ENCODE assay signal across 8 mouse cellular contexts in genomic region chr2:82053185-82053891, GRCm38 (mm10). TPM values are rescaled to one million over a fixed set of nuclear protein-coding genes. Genes with fewer than 3 reads are reported as not detected.
DNase-seq lines count a peak whose midpoint lies in the region; ATAC-seq and TF ChIP-seq lines count a peak whose summit lies in the region.

Gene Zfp804a (plus strand): TSS chr2:82053222.

- no peak for TF ChIP-seq CTCF in lung, adult 2 months (IDR thresholded peaks at IDR 0.05; ENCODE audit: insufficient read depth, low read length)

- H3K4me3 ChIP-seq in lung, adult 2 months (replicated peaks; ENCODE audit: extremely low read depth, low read depth, low read length), result no peak within 1 kb of the TSS
- H3K4me3 ChIP-seq in embryonic facial prominence, embryonic 10.5 days, result peak within 1 kb of the TSS; percentile 79
- peak within 1 kb of the TSS; percentile 89 for H3K4me3 ChIP-seq in midbrain, embryonic 16.5 days (ENCODE audit: low read depth, low read length)

- peak within 1 kb of the TSS; percentile 57; the same call in 1 of the 2 replicates for H3K27ac ChIP-seq in embryonic facial prominence, embryonic 10.5 days (replicated peaks)
- H3K27ac ChIP-seq in midbrain, embryonic 16.5 days (ENCODE audit: low read length), result peak within 1 kb of the TSS; percentile 97

- peak; percentile 6 for DNase-seq in lung, postnatal 10 days
- no peak for DNase-seq in lung, adult 2 months
- peak; percentile 67 for DNase-seq in embryonic facial prominence, embryonic 10.5 days (ENCODE audit: low spot score)
- DNase-seq in heart, postnatal 4 days, result peak; percentile 33
- peak; percentile 49 to 68 for DNase-seq in left cerebral cortex, postnatal 10 days (ENCODE audit: extremely low spot score in 1 of 2, low spot score in 2 of 2)
- no peak for DNase-seq in c-Kit-positive CD71-positive TER-119-positive erythroid progenitor cells, embryonic 14.5 days (ENCODE audit: low spot score)

- WGBS in lung, adult 2 months, result under 1% methylated on average over 82 of the region's 82 CpGs
- under 1% methylated on average over 82 of the region's 82 CpGs for whole genome bisulfite sequencing in embryonic facial prominence, embryonic 10.5 days
- 1% methylated on average over 64 of the region's 82 CpGs for WGBS in midbrain, embryonic 16.5 days

- H3K9me3 ChIP-seq in embryonic facial prominence, embryonic 10.5 days, result no peaks in the 10 kb centered on the region
- H3K9me3 ChIP-seq in midbrain, embryonic 16.5 days (replicated peaks; ENCODE audit: control insufficient read depth, low read length, poor library complexity, severe bottlenecking), result no peaks in the 10 kb centered on the region

- peak; percentile 96 for ATAC-seq in midbrain, embryonic 16.5 days
- ATAC-seq in erythroblast, adult 5-6 weeks (replicated peaks; ENCODE audit: low FRiP score, poor library complexity, severe bottlenecking), result no peak

- H3K4me1 ChIP-seq in lung, adult 2 months (ENCODE audit: control insufficient read depth, insufficient read depth, low read length), result no peaks in the 10 kb centered on the region
- peaks cover 15% of the 10 kb centered on the region for H3K4me1 ChIP-seq in embryonic facial prominence, embryonic 10.5 days
- peaks cover 13% of the 10 kb centered on the region for H3K4me1 ChIP-seq in midbrain, embryonic 16.5 days (ENCODE audit: control insufficient read depth, insufficient read depth, low read length)

- H3K27me3 ChIP-seq in embryonic facial prominence, embryonic 10.5 days (replicated peaks; ENCODE audit: low read depth, poor library complexity, severe bottlenecking), result peaks cover 52% of the 10 kb centered on the region
- H3K27me3 ChIP-seq in midbrain, embryonic 16.5 days (ENCODE audit: control insufficient read depth, insufficient read depth, low read depth, low read length), result no peaks in the 10 kb centered on the region

- intact Hi-C loops in left cerebral cortex, postnatal 10 days (cut with DNase I), result loop anchor here (5.0 to 10.0 kb wide), 2 partner anchors 1281 to 1291 kb away; no protein-coding TSS in a partner anchor

- TF ChIP-seq POLR2A in lung, adult 2 months (IDR thresholded peaks at IDR 0.05; ENCODE audit: borderline replicate concordance, extremely low read depth, low read depth, low read length), result no peak

- peak within 1 kb of the TSS; percentile 93 for H3K9ac ChIP-seq in midbrain, embryonic 16.5 days (ENCODE audit: low read depth, low read length)

- H3K36me3 ChIP-seq in embryonic facial prominence, embryonic 10.5 days (replicated peaks), result no peaks in the 10 kb centered on the region
- H3K36me3 ChIP-seq in midbrain, embryonic 16.5 days (ENCODE audit: control insufficient read depth, insufficient read depth, low read length), result no peaks in the 10 kb centered on the region

- peak within 1 kb of the TSS; percentile 83 for H3K4me2 ChIP-seq in midbrain, embryonic 16.5 days (ENCODE audit: low read length)

RNA-seq across cellular contexts. Expression of gene Zfp804a, which starts in this region (rescaled TPM):
- not detected in 2 replicates for polyA plus RNA-seq in lung, adult 2 months (2012; rRNA removed)
- 0.16 and 0.18 TPM in 2 replicates for polyA plus RNA-seq in embryonic facial prominence, embryonic 10.5 days (2016; fragmentation: Nextera tagmentation; extraction: Ambion mirVana)
- total RNA-seq in heart, postnatal 4 days (2021), result under 1 TPM in 1 of 2 experiments, not detected in 1; 0.05 TPM
- 10 to 100 TPM; 22.6 to 22.7 TPM for total RNA-seq in left cerebral cortex, postnatal 10 days (2021)
- 7.9 and 9.0 TPM in 2 replicates for polyA plus RNA-seq in midbrain, embryonic 16.5 days (2015; fragmentation: Nextera tagmentation; extraction: Ambion mirVana)
- not detected in 2 replicates for total RNA-seq in erythroblast, adult 5-6 weeks (2015; ENCODE audit: low replicate concordance)
- not detected in 2 replicates for total RNA-seq in erythroblast, adult 5-6 weeks (2017; ENCODE audit: low replicate concordance)

Comparison
In these comparisons a context has a peak if more than half of its experiments do, and no peak if none do; other contexts are left out.
1. RNA of gene Zfp804a (total RNA-seq): 22.6 to 22.7 TPM in left cerebral cortex, postnatal 10 days; 0.05 TPM in heart, postnatal 4 days and not detected in erythroblast, adult 5-6 weeks; every median in the first group is over 10 times any median in the second.
2. DNase-seq: peak in lung, postnatal 10 days (single experiment) and left cerebral cortex, postnatal 10 days (2 of 2); none in lung, adult 2 months (single experiment) and c-Kit-positive CD71-positive TER-119-positive erythroid progenitor cells, embryonic 14.5 days (single experiment).
3. Peak in DNase-seq, H3K4me3 ChIP-seq and H3K27ac ChIP-seq in embryonic facial prominence, embryonic 10.5 days; RNA of the gene not detected or under 1 TPM.
4. Peak in DNase-seq in heart, postnatal 4 days; RNA of the gene not detected or under 1 TPM.